Mouse (Mus musculus): ENCODE data around the gene Gpc6.

Gene Gpc6

DNA sequence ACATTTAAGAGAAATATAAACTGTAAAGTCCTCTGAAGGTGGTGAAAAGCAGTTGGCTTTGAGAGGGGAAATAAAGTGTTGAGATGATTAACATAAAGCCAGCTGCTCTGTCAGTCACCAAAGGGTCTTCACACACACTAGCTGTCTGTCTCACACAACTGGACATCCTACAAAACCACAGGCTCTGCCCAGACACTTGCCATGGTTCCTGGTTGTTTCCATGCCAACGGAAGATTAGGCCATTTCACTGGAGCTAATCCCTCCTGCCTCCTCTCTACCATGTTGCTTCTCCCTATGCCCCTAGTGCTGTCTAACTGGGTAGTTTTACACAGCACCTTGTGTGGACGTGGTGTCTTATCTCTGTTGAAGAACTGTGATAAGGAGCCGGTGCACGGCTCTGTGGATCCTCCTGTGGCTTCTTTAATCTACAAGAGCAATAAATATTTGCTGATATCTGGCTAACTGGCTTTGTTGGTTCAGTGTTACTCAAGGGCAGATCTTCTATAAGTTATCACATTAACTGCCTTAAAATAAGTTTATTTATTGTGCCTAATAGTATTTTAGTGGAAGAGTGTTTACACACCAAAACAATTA is 562.1 kb downstream of the Gpc6 start:
- DNase-seq: no peak

GRCm38 (mm10) chr14:117490469-117490868 is 565.4 kb downstream of the Gpc6 start:
- no peak for DNase-seq

GRCm38 (mm10) chr14:117495118-117495517 is 570.0 kb downstream of the Gpc6 start:
- no peak for DNase-seq

- no peak for DNase-seq
Measured at GRCm38 (mm10) chr14:117498785-117499184, 573.7 kb downstream of the Gpc6 start.

- DNase-seq: no peak
Measured at GRCm38 (mm10) chr14:117499354-117499753, 574.2 kb downstream of the Gpc6 start.

GRCm38 (mm10) chr14:117514829-117515228 is 589.7 kb downstream of the Gpc6 start:
- no peak for DNase-seq

DNA sequence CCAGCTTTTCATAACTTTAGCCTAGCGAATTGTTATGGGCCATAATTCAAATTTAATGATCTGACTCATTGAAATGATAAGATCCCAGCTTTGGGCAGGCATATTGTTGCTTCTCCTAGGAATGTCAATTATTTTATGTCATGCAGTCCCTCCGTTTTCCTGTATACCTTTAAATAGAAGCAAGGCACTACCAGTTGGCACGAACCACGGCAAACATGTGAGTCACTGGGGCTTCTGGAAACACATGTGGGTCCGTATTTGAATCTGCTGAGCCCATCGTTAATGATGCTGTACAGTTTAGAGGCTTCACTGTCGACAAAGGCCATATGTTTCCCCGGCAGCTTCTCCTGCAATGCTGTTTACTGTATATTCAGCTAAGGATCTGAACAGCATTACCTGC is 594.5 kb downstream of the Gpc6 start:
- no peak for DNase-seq

DNA sequence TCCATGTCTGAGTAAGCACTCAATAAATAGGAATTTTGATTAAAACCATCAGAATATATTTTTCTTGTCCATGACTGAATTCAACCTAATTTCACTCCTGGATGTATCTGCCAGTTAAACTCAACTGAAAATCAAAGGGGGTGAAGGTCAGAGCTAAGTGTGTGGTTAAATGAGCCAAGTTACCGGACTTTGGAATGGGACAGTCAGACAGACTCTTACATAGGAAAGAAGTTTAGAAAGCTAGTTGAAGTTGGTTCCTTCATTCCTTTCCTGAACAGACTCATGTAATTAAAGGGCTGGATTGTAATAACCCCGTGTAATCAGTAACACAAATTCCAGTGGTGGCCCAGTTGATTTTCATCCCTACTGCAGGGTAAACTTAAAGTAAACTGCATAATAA is 595.6 kb downstream of the Gpc6 start:
- DNase-seq: no peak

GRCm38 (mm10) chr14:117525133-117525532 is 600.0 kb downstream of the Gpc6 start:
- no peak for DNase-seq

DNA sequence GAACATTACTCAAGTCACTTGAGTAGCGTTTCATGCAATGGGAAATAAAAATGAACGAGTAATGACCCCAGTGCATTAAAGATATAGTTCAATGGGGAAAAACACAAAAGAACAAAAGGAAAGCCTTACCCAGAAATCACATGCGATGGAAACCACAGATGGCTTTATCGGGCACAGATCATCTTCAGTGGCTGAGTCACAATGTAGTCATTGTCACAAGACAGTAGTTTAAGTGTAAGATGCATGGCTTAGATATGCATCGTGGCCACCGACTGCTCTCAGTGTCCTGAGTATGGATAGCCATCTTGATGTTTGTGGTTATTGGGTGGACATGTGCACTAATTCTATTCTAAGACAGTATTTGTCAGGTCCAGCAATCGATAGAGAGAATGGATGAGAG is 601.9 kb downstream of the Gpc6 start:
- no peak for DNase-seq

- DNase-seq: no peak
Measured at GRCm38 (mm10) chr14:117529439-117529838, 604.3 kb downstream of the Gpc6 start.

- DNase-seq: no peak
Measured at GRCm38 (mm10) chr14:117552776-117553175, 627.7 kb downstream of the Gpc6 start.

DNA sequence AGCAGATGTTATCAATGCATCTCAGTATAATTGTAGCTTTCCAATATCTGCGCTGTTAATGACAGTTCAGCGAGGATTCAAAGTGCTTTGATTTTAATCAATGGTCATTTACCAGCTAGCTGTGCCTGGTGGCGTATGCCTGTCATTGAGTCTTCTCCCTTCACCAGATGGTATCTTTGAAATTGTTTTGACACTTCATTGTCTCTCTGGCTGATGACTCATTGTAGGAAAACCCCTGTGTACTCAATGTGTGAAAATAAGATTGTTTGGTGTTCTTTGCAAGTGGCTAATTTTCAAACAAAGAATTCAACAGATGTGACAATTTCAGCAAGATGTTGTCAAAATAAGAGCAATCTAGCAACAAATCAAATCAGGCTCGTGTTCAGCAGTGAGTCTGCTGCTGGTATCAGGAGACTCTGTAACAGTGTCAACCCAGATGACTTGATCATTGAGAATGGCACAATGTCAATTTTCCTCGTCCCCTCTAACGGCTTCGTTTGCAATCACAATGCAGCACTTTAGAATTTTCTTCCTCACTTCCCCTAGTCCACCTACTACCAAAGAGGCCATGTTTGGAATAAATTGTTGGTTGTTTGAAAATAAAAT is 631.7 kb downstream of the Gpc6 start:
- DNase-seq: no peak

DNA sequence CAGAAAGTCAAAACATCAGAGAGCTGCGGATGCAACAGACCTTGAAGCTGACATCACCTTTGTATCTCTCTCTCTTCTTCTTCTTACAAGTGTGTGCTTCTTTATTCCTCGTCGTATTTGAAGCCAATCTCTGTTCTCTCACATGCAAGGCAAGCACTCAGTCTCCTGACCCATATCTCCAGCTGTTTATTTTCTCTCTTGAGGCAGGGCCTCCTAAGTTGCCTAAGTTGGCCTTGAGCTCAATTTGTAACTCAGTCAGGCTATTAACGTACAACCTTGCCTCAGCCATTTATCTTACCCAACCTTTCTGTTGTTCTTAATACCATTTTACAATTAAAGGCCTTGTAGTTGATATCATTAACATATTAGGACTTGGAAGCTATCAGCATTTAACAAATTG is 637.0 kb downstream of the Gpc6 start:
- DNase-seq: no peak

GRCm38 (mm10) chr14:117569278-117569677 is 644.2 kb downstream of the Gpc6 start:
- DNase-seq: no peak

DNA sequence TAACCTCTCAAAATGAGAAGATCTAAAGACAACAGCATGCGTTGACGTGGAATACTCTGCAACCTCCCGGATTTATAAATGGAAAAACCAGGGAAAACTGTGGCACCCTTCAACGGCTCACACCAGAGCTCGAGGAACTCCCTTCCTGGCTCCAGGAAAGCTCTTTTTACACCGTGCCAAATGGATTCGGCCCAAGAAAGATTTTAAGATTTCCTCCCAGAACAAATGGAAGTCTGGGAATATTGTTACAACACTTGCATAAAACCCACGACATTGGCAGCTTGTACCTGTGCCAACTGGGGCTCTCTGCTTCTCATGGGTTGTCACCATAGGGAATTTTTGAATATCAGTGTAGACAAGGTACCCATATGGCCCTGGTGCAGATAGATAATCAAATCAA is 647.1 kb downstream of the Gpc6 start:
- no peak for DNase-seq

DNA sequence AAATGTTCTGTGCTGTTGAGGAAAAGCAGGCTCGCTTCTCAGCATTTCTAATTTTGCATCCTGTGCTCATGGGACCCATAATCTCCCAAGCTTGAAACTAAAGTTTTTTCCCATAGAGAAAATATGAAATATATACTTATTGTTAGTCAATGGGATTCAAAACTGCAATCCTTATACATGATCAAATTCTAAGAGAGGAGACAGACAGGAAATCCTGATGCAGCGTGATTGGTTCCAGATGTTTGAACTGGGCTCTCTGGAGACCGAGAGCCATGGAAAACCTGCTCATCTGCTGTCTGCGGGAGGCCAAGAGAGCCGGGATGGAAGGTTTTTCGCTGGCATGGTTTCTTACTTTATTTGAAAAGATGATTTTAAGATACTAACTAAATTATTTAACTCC is 649.1 kb downstream of the Gpc6 start:
- DNase-seq: no peak

DNA sequence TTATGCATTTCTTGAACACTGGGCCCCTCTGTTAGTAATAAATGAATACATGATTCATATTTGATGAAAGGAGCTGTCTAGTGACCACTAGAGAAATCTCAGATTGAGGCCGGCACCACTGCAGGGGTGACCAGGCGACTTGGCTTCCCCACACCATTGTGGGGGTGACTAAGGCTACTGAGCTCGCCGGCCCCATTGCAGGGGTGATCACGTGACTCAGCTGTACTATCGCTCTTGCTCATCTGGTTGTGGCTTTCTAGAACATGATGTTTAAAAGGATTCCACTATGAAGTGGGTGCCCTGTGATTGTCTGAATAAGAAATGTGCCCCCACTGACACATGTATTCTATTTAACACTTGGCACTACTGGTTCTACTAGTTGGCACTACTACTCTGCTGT is 656.6 kb downstream of the Gpc6 start:
- no peak for DNase-seq

DNA sequence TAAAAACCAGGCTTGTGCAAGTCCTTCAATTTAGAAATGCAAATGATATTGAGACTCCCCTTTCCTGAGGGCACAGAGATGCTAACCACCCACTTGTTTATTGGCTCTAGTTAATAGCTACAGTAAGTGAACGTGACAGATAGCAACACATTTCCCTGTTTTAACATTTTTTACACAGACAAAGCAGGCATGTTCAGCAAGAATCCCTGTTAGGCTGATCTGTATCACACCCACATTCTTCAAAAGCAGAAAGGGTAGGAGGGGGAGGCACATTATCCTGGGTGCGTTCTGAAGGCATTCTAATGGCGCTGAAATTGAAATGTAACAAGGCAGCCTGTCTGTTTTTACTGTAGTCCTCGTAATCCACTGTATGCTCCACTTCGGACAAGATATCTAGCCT is 674.6 kb downstream of the Gpc6 start:
- no peak for DNase-seq

- DNase-seq: no peak
Measured at GRCm38 (mm10) chr14:117603837-117604236, 678.7 kb downstream of the Gpc6 start.

- no peak for DNase-seq
Measured at GRCm38 (mm10) chr14:117605750-117606149, 680.6 kb downstream of the Gpc6 start.

DNA sequence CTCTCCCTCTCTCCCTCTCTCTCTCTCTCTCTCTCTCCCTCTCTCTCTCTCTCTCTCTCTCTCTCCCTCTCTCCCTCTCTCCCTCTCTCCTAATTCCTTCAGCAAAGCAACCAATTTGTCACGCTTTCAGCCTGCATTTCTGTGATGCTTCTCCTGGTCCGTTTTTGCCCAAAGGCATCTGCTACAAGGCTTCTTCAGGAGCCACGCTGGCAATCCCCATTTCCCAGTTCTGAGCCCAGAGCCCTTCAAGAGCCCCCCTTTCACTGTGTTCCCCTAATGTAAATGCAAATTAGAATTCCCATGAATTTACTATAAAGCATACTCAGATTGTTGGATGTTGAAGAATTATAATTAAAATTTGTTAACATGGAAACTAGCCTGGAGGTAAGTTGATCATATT is 686.0 kb downstream of the Gpc6 start:
- no peak for DNase-seq

DNA sequence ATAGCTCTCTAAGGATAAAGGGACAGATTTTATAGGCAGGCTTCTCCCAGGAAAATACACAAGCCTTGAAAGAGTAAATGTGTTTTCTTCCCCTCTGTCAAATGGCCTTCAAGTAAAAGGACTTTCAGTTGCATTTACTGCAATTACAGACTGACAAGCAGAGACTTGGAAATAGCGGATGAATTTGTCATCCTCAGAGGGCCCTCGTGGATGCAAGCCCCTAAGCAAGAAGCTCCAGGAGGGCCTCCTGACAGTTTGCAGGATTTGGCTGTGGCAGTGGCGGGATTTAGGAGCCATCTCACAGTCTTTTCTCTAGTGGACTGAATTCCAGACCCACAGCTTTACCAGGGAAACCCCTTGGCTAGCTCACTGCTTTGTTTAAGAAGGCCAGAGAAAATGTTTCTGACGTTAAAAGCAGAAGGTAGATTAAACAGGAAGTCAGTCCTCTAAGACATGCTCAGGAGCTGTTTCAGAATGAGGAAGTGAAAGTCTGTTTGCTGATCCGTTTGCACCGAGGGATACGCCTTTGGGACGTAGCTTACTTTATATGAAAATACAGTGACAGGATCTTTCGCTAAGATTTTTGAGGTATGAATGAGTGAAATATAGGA is 700.1 kb downstream of the Gpc6 start:
- DNase-seq: no peak

DNA sequence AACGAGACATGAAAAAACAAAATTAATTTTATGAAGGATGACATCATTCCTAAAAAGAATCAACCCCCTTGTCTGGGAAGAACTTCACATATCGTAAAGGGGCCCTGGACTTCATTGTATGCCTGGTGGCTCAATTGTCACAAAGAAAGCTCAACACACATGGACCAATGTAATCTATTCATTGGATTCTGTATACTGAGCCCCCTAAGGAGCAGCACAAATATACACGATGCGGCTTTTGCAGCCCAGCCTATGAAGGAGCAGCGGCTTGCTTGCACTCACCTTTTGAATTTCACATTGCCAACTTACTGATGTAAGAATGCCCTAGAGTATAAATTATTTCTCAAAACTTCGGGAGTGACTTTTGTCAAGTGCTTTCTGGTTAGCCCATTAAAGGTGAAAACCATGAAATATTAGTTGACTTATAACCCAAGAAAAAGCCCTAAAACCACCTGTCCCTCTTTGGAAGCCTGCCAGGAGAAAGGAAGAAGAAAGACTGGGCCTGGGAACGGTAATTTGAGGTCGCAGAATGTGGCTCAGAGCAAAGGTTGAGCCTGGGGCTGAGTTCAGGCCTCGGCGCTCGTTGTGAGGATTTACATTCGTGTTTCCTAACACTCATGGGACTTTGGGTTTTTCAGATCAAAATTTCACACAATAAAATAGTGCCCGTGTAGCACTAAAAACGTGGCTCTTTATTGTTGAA is 709.3 kb downstream of the Gpc6 start:
- no peak for DNase-seq
